Mouse (Mus musculus) C2C12 (cell line): ENCODE measurements around the gene Sall1.

ENCODE experiments used
- CEBPB ChIP-seq: IDR thresholded peaks from one replicate; pipeline ENCODE4 v1.6.1; 2011; ENCODE audit warnings: low read depth, mild to moderate bottlenecking, control low read depth, moderate library complexity
- CTCF ChIP-seq: IDR thresholded peaks from one replicate; pipeline ENCODE4 v1.5.1; 2011; ENCODE audit not compliant: control insufficient read depth, insufficient read depth, insufficient read length
- FOSL1 ChIP-seq: IDR thresholded peaks from one replicate; pipeline ENCODE4 v1.8.0; 2011; ENCODE audit warnings: mild to moderate bottlenecking, low read length; ENCODE audit not compliant: poor library complexity, insufficient read depth, severe bottlenecking
- MAX ChIP-seq: IDR thresholded peaks from one replicate; pipeline ENCODE4 v1.6.1; 2011; ENCODE audit warnings: mild to moderate bottlenecking, control low read depth
- MYOD1 ChIP-seq: IDR thresholded peaks from one replicate; pipeline ENCODE4 v1.6.1; 2011; ENCODE audit warnings: low read depth; ENCODE audit not compliant: control insufficient read depth, insufficient read length
- MYOG ChIP-seq: IDR thresholded peaks from one replicate; pipeline ENCODE4 v1.6.1; 2011; ENCODE audit not compliant: control insufficient read depth, insufficient read length; ENCODE audit errors: extremely low read depth
- USF1 ChIP-seq: IDR thresholded peaks from one replicate; pipeline ENCODE4 v1.6.1; 2011; ENCODE audit warnings: low read depth, mild to moderate bottlenecking, control low read depth, moderate library complexity

GRCm38 (mm10) chr8:89089916-89090315 lies 46.0 kb upstream of the Sall1 start:
- TF ChIP-seq CTCF = no peak
- no peak for TF ChIP-seq USF1
- no peak for TF ChIP-seq FOSL1
- TF ChIP-seq MYOG = no peak
- TF ChIP-seq CEBPB = no peak
- no peak for TF ChIP-seq MAX
- TF ChIP-seq MYOD1 = no peak
